Mouse (Mus musculus): ENCODE data around the gene Limd2. TPM values are rescaled to one million over a fixed set of nuclear protein-coding genes. Genes with fewer than 3 reads are reported as not detected.

Gene Limd2
- polyA plus RNA-seq (2014; fragmentation: Illumina TruSeq; extraction: RNeasy Lipid Tissue Mini Kit (QIAGEN cat#74804); ENCODE audit: low read depth, low replicate concordance) = 1.7 TPM

DNA sequence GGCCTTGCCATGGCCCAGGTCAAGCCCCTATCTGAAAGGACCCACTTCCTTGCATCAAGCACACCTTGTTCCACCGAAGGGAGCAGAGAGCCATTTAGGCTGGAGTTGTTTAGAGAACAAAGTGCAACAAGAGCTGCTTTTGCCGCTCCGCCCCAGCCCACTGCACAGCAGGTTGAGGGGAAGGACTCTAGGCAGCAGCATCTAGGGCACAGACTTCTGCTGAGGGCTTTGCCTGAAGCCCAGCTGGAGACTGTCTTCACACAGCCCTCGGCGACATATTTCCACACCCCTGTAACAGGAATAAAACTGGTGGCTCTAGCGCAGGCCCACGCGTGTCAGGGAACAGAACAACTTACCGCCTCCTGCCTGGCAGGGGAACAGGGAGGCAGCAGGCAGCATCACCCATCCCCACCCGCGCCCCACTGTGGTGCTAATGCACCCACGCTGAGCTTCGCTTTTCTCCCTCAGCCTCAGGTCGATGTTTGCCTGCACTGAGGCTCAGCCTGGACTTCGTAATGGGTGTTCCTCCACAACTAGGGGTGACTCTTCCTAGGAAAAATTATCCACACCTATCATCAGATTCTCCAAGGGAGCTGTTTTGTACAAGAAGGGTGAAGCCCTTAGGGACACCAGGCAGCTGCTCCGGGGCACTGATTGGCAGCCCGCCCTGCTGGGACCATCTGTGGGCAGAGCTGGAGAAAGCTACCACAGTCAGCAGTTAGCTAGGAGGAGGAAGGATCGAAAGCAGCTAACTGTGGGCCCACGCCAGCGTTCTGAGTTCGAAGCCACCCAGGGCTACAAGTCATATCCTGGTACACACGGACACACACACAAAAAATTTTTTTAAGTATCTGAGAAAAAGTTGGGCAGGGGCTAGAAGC lies at the start of gene Limd2, which contains the start of gene Gm10840:
Limd2 (minus strand) TSS at position 20 of the 881 bp plus-strand sequence.
Gm10840 (plus strand) TSS at position 10 of the 881 bp plus-strand sequence.

DNA sequence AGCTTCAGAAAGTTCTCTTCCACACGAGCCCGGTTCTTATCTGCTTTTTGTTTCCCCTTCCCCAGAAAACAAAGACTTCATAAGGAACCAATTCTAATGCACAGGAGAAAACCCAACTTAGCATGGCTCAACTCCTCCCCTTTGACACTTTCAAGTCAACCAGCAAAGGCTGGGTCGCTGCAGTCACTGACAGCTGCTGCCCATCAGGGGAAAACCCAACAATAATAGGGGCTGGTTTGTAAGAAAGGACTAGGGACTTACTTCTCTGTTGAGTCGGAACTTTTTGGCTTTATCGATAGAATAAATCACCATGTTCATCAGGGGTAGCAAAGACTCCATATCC lies 41.4 kb upstream of the Limd2 start, which contains the start of gene Strada:
Strada (minus strand) TSS at position 46 of the 343 bp plus-strand sequence.

Other genes starting within 250 kb of the Limd2 start
- 31.9 TPM for gene Cyb561, start 207.5 kb downstream of the Limd2 start, polyA plus RNA-seq (2014; fragmentation: Illumina TruSeq; extraction: RNeasy Lipid Tissue Mini Kit (QIAGEN cat#74804); ENCODE audit: low read depth, low replicate concordance)
- 12.2 TPM for gene Ace, start 192.9 kb downstream of the Limd2 start, polyA plus RNA-seq (2014; fragmentation: Illumina TruSeq; extraction: RNeasy Lipid Tissue Mini Kit (QIAGEN cat#74804); ENCODE audit: low read depth, low replicate concordance)
- gene Ace3, start 166.2 kb downstream of the Limd2 start, polyA plus RNA-seq (2014; fragmentation: Illumina TruSeq; extraction: RNeasy Lipid Tissue Mini Kit (QIAGEN cat#74804); ENCODE audit: low read depth, low replicate concordance) = not detected
- gene Kcnh6, start 152.7 kb downstream of the Limd2 start, polyA plus RNA-seq (2014; fragmentation: Illumina TruSeq; extraction: RNeasy Lipid Tissue Mini Kit (QIAGEN cat#74804); ENCODE audit: low read depth, low replicate concordance) = 0.32 TPM
- gene Dcaf7, start 124.0 kb downstream of the Limd2 start, polyA plus RNA-seq (2014; fragmentation: Illumina TruSeq; extraction: RNeasy Lipid Tissue Mini Kit (QIAGEN cat#74804); ENCODE audit: low read depth, low replicate concordance) = 37.6 TPM
- gene Taco1, start 94.8 kb downstream of the Limd2 start, polyA plus RNA-seq (2014; fragmentation: Illumina TruSeq; extraction: RNeasy Lipid Tissue Mini Kit (QIAGEN cat#74804); ENCODE audit: low read depth, low replicate concordance) = 5.7 TPM
- gene Map3k3, start 76.2 kb downstream of the Limd2 start, polyA plus RNA-seq (2014; fragmentation: Illumina TruSeq; extraction: RNeasy Lipid Tissue Mini Kit (QIAGEN cat#74804); ENCODE audit: low read depth, low replicate concordance) = 7.2 TPM
- not detected for gene Gm10840, start within 50 bp of the Limd2 start, polyA plus RNA-seq (2014; fragmentation: Illumina TruSeq; extraction: RNeasy Lipid Tissue Mini Kit (QIAGEN cat#74804); ENCODE audit: low read depth, low replicate concordance)
- 7.5 TPM for gene Strada, start 41.3 kb upstream of the Limd2 start, polyA plus RNA-seq (2014; fragmentation: Illumina TruSeq; extraction: RNeasy Lipid Tissue Mini Kit (QIAGEN cat#74804); ENCODE audit: low read depth, low replicate concordance)
- gene Ccdc47, start 55.5 kb upstream of the Limd2 start, polyA plus RNA-seq (2014; fragmentation: Illumina TruSeq; extraction: RNeasy Lipid Tissue Mini Kit (QIAGEN cat#74804); ENCODE audit: low read depth, low replicate concordance) = 142 TPM
- gene Ddx42, start 56.1 kb upstream of the Limd2 start, polyA plus RNA-seq (2014; fragmentation: Illumina TruSeq; extraction: RNeasy Lipid Tissue Mini Kit (QIAGEN cat#74804); ENCODE audit: low read depth, low replicate concordance) = 57.6 TPM
- 10.4 TPM for gene Ftsj3, start 95.2 kb upstream of the Limd2 start, polyA plus RNA-seq (2014; fragmentation: Illumina TruSeq; extraction: RNeasy Lipid Tissue Mini Kit (QIAGEN cat#74804); ENCODE audit: low read depth, low replicate concordance)
- 16.9 TPM for gene Psmc5, start 95.3 kb upstream of the Limd2 start, polyA plus RNA-seq (2014; fragmentation: Illumina TruSeq; extraction: RNeasy Lipid Tissue Mini Kit (QIAGEN cat#74804); ENCODE audit: low read depth, low replicate concordance)
- 14.8 TPM for gene Smarcd2, start 112.1 kb upstream of the Limd2 start, polyA plus RNA-seq (2014; fragmentation: Illumina TruSeq; extraction: RNeasy Lipid Tissue Mini Kit (QIAGEN cat#74804); ENCODE audit: low read depth, low replicate concordance)
- gene Tcam1, start 115.8 kb upstream of the Limd2 start, polyA plus RNA-seq (2014; fragmentation: Illumina TruSeq; extraction: RNeasy Lipid Tissue Mini Kit (QIAGEN cat#74804); ENCODE audit: low read depth, low replicate concordance) = not detected
- gene Gh, start 141.0 kb upstream of the Limd2 start, polyA plus RNA-seq (2014; fragmentation: Illumina TruSeq; extraction: RNeasy Lipid Tissue Mini Kit (QIAGEN cat#74804); ENCODE audit: low read depth, low replicate concordance) = not detected
- 4.8 TPM for gene Cd79b, start 153.9 kb upstream of the Limd2 start, polyA plus RNA-seq (2014; fragmentation: Illumina TruSeq; extraction: RNeasy Lipid Tissue Mini Kit (QIAGEN cat#74804); ENCODE audit: low read depth, low replicate concordance)
- not detected for gene Scn4a, start 192.4 kb upstream of the Limd2 start, polyA plus RNA-seq (2014; fragmentation: Illumina TruSeq; extraction: RNeasy Lipid Tissue Mini Kit (QIAGEN cat#74804); ENCODE audit: low read depth, low replicate concordance)
- gene Prr29, start 204.6 kb upstream of the Limd2 start, polyA plus RNA-seq (2014; fragmentation: Illumina TruSeq; extraction: RNeasy Lipid Tissue Mini Kit (QIAGEN cat#74804); ENCODE audit: low read depth, low replicate concordance) = not detected
- gene Icam2, start 227.2 kb upstream of the Limd2 start, polyA plus RNA-seq (2014; fragmentation: Illumina TruSeq; extraction: RNeasy Lipid Tissue Mini Kit (QIAGEN cat#74804); ENCODE audit: low read depth, low replicate concordance) = not detected